ENCODE assay signal across 1 mouse cellular context in the genomic region with DNA sequence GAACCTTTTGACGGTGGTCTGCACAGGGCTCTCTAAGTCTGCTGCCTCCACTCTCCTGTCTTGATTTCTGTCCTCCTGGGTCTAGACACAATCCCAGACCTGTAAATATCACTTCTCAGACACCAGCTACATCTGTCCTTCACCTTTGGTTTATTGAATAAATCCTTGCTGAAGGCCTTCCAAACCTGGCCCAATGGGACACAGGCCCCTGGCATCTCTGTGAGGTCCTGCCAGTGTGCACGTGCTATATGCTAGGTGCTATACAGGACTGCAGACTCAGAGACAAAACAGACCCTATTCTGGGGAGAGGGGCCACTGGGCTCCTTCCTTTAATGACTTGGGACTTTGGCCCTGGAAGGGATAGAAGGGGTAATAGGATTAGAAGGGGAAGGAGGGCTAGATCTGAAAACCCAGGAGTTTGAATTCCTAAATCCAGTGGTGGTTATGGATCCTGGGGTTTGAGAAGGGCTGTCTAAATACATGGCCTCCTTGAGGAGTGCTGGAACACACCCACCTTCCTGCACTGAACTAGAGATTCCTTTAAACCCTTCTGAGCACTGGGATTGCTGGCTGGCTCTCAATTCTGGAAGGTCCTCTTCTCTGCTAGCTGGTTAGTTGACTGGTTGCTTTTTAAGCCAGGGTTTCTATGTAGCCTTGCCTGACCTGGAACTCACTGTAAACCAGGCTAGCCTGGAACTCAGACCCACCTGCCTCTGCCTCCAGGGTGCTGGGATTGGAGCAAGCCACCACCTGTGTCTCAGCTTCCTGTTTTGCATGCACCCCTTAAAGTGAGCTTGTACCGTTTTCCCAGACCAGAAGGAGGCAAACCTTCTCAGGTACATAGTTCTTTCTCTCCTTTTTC.
A peak's percentile ranks its signal among the peaks of the same experiment; 100 is the strongest.
TF ChIP-seq lines count a peak whose summit lies in the region.

No protein-coding gene starts in this region.

TF ChIP-seq in CH12.LX, 34 proteins besides CTCF, POLR2A, EP300 and RAD21:
- TF ChIP-seq ETS1 (conservative IDR thresholded peaks at IDR 0.05; ENCODE audit: low read depth, low read length) (no peak), SMC3 (IDR thresholded peaks at IDR 0.05; ENCODE audit: low read depth, low read length) (no peak), MEF2A (IDR thresholded peaks at IDR 0.05; ENCODE audit: borderline replicate concordance, low read depth, low read length) (no peak), UBTF (IDR thresholded peaks at IDR 0.05; ENCODE audit: low read depth, low read length) (no peak), MAFK (IDR thresholded peaks at IDR 0.05; ENCODE audit: insufficient replicate concordance, low read length) (no peak), HCFC1 (IDR thresholded peaks at IDR 0.05; ENCODE audit: low read depth, low read length) (no peak), TCF12 (IDR thresholded peaks at IDR 0.05; ENCODE audit: low read depth, low read length) (0 out of 2 replicates have a peak, but pooled peaks have one; percentile 21), CHD2 (IDR thresholded peaks at IDR 0.05; ENCODE audit: low read length) (no peak; the same call in 1 of the 2 replicates), KAT2A (IDR thresholded peaks at IDR 0.05; ENCODE audit: insufficient replicate concordance, low read length) (no peak), ZNF384 (IDR thresholded peaks at IDR 0.05; ENCODE audit: low read depth, low read length) (no peak), MAX (IDR thresholded peaks at IDR 0.05; ENCODE audit: low read length) (no peak), POLR2AphosphoS2 (IDR thresholded peaks at IDR 0.05; ENCODE audit: low read depth, low read length) (0 out of 2 replicates have a peak, but pooled peaks have one; percentile 3), JUND (conservative IDR thresholded peaks at IDR 0.05; ENCODE audit: low read depth, low read length) (no peak), ELF1 (IDR thresholded peaks at IDR 0.05; ENCODE audit: low read depth, low read length) (no peak), ZKSCAN1 (IDR thresholded peaks at IDR 0.05; ENCODE audit: borderline replicate concordance, low read depth, low read length) (no peak), PAX5 (IDR thresholded peaks at IDR 0.05; ENCODE audit: low read length) (no peak), NRF1 (IDR thresholded peaks at IDR 0.05; ENCODE audit: low read depth, low read length) (no peak), CHD1 (IDR thresholded peaks at IDR 0.05; ENCODE audit: low read depth, low read length) (no peak), E2F4 (IDR thresholded peaks at IDR 0.05; ENCODE audit: insufficient replicate concordance, low read depth, low read length) (no peak), SIN3A (IDR thresholded peaks at IDR 0.05; ENCODE audit: low read length) (no peak), ZMIZ1 (IDR thresholded peaks at IDR 0.05; ENCODE audit: low read depth, low read length) (0 out of 2 replicates have a peak, but pooled peaks have one; percentile 37), IRF4 (IDR thresholded peaks at IDR 0.05; ENCODE audit: low read depth, low read length) (no peak), BHLHE40 (IDR thresholded peaks at IDR 0.05; ENCODE audit: low read depth, low read length) (no peak), USF2 (conservative IDR thresholded peaks at IDR 0.05; ENCODE audit: low read depth, low read length) (no peak), TBP (conservative IDR thresholded peaks at IDR 0.05; ENCODE audit: low read depth, low read length) (no peak), RCOR1 (conservative IDR thresholded peaks at IDR 0.05; ENCODE audit: low read depth, low read length) (no peak), JUN (IDR thresholded peaks at IDR 0.05; ENCODE audit: insufficient read depth, low read depth, low read length) (no peak)
